Mouse (Mus musculus): ENCODE measurements around the gene Perp.

DNA sequence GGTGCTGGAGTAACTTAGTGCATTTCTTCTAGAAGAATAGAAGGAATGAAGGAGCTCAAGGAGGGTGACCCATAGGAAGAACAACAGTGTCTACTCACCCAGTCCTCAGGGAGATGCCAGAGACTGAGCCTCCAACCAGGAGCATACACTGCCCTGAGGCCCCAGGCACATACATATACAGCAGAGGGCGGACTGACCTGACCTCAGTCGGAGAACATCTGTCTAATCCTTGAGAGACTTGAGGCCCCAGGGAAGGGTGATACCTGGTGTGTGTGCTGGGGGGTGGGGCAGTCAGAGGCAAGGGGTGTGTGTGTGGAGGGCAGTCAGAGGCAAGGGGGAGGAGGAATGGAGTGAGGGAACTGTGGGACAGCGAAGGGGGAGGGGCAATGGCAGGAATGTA, 14.8 kb downstream of the Perp start:
- TF ChIP-seq GATA1 (IDR thresholded peaks at IDR 0.05; ENCODE audit: low read length), result no peak
- no peak for TF ChIP-seq TAL1 (IDR thresholded peaks at IDR 0.05; ENCODE audit: low read length)
